Mouse (Mus musculus): Measurements from ENCODE around the gene Klhl11. TPM values are rescaled to one million over a fixed set of nuclear protein-coding genes. Genes with fewer than 3 reads are reported as not detected.

Gene Klhl11
- polyA plus RNA-seq, 1 experiment, result 1.7 TPM

DNA sequence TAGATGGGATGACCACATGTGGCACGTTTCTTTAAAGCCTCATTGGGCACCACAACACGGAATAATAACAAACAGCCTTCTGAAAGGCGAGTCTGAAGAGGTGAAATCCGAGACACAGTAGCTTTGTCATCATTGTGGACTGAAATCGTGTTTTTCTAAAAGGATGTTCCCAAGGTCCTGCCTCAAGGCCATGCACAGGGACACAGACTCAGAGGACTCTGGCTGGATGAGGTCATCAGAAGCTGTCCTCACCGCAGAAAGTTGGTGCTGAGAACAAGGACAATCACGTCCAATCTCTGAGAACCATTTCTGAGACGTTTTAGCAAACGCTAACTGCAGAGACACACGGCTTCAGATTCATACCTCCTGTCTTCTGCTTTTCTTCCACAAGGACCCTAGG is 41.2 kb upstream of the Klhl11 start:
- Histone ChIP-seq H3K4me3 (ENCODE audit: low read depth, low read length) (no peak overlapping the region), H3K36me3 (ENCODE audit: control insufficient read depth, insufficient read depth, low read length) (peaks cover 60% of the 10 kb centered on the region), H3K4me1 (ENCODE audit: control insufficient read depth, insufficient read depth, insufficient read length, low read length) (peaks cover 2% of the 10 kb centered on the region; the same call in 1 of the 2 replicates), H3K27ac (ENCODE audit: insufficient read depth, low read depth, low read length) (no peak overlapping the region), H3K27me3 (ENCODE audit: control insufficient read depth, insufficient read depth, low read length) (no peaks in the 10 kb centered on the region)
- no peak for TF ChIP-seq POLR2A (IDR thresholded peaks at IDR 0.05; ENCODE audit: low read depth, low read length)
- TF ChIP-seq CTCF (IDR thresholded peaks at IDR 0.05; ENCODE audit: extremely low read depth, insufficient read length, insufficient replicate concordance, low read depth, low read length), result no peak
- WGBS, result 88% methylated on average over 10 of the region's 10 CpGs

DNA sequence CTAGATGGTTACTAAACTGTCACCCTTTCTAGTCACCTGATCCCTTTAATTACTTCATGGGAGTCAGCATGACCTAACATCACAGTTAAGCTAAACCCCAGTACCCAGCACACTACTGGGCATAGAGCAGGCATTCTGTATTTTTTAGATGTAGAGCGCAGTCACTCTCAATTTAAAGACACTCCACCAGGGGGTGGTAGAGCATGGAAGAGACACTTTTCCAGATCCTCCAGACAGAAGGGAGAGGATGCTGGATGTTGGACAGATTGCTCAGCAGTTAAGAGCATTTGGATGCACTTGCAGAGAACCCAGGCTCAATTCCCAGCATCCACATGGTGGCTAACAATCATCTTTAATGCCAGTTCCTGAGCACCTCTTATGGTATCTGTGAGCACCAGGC is 39.8 kb upstream of the Klhl11 start:
- peaks cover 60% of the 10 kb centered on the region for H3K36me3 ChIP-seq (ENCODE audit: control insufficient read depth, insufficient read depth, low read length)
- no peak for TF ChIP-seq CTCF (IDR thresholded peaks at IDR 0.05; ENCODE audit: extremely low read depth, insufficient read length, insufficient replicate concordance, low read depth, low read length)
- no peak for TF ChIP-seq POLR2A (IDR thresholded peaks at IDR 0.05; ENCODE audit: low read depth, low read length)
- WGBS, result 83% methylated on average over 1 of the region's 1 CpGs

DNA sequence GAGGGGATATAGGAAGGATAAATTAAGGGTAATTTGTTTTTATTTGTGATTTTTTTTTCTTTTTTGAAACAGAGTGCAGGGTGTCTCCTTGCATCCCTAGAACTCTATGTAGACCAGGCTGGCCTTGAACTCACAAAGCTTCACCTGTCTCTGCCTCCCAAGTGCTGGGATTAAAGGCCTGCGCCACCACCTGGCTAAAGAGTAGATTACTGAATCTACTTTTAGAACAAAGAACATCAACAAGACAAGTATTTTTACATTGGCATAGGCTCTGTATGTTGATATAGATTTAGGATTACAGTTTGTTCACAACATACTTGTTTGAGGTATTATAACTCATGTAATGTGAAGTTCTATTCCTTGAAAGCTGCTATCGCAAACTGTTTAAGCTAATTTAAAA is 38.0 kb upstream of the Klhl11 start:
- 95% methylated on average over 2 of the region's 2 CpGs for WGBS
- Histone ChIP-seq H3K4me1 (ENCODE audit: control insufficient read depth, insufficient read depth, insufficient read length, low read length) (no peaks in the 10 kb centered on the region), H3K27ac (ENCODE audit: insufficient read depth, low read depth, low read length) (no peak overlapping the region), H3K36me3 (ENCODE audit: control insufficient read depth, insufficient read depth, low read length) (peaks cover 53% of the 10 kb centered on the region), H3K4me3 (ENCODE audit: low read depth, low read length) (no peak overlapping the region), H3K27me3 (ENCODE audit: control insufficient read depth, insufficient read depth, low read length) (no peaks in the 10 kb centered on the region)
- TF ChIP-seq CTCF (IDR thresholded peaks at IDR 0.05; ENCODE audit: extremely low read depth, insufficient read length, insufficient replicate concordance, low read depth, low read length) (no peak), POLR2A (IDR thresholded peaks at IDR 0.05; ENCODE audit: low read depth, low read length) (no peak)

More for the DNA sequence above, 39.8 kb upstream of the Klhl11 start:
- no peak overlapping the region for H3K4me3 ChIP-seq (ENCODE audit: low read depth, low read length)
- no peaks in the 10 kb centered on the region for H3K27me3 ChIP-seq (ENCODE audit: control insufficient read depth, insufficient read depth, low read length)
- no peaks in the 10 kb centered on the region for H3K4me1 ChIP-seq (ENCODE audit: control insufficient read depth, insufficient read depth, insufficient read length, low read length)
- no peak overlapping the region for H3K27ac ChIP-seq (ENCODE audit: insufficient read depth, low read depth, low read length)

DNA sequence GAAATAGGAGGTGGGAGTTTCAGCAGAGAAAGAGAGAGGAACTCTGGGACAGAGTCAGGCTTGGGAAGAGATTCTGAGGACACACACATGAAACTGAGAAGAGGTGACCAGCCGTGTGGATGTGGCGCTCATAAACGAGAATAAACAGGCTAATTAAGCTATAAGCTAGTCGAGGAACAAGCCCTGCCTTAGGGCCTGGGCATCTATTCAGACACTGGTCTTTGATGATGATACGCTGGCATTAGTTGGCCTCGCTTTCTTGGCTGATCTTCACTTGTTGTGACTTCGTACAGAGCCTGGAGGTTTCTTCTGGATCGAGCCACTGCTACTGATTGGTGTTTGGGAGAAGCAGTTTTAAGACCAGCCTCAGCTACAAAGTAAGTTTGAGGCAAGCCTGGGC is 33.5 kb upstream of the Klhl11 start:
- Histone ChIP-seq H3K4me3 (ENCODE audit: low read depth, low read length) (no peak overlapping the region), H3K4me1 (ENCODE audit: control insufficient read depth, insufficient read depth, insufficient read length, low read length) (no peaks in the 10 kb centered on the region), H3K27me3 (ENCODE audit: control insufficient read depth, insufficient read depth, low read length) (no peaks in the 10 kb centered on the region), H3K36me3 (ENCODE audit: control insufficient read depth, insufficient read depth, low read length) (peaks cover 57% of the 10 kb centered on the region), H3K27ac (ENCODE audit: insufficient read depth, low read depth, low read length) (no peak overlapping the region)
- WGBS, result 93% methylated on average over 8 of the region's 8 CpGs
- TF ChIP-seq CTCF (IDR thresholded peaks at IDR 0.05; ENCODE audit: extremely low read depth, insufficient read length, insufficient replicate concordance, low read depth, low read length) (no peak), POLR2A (IDR thresholded peaks at IDR 0.05; ENCODE audit: low read depth, low read length) (no peak)

DNA sequence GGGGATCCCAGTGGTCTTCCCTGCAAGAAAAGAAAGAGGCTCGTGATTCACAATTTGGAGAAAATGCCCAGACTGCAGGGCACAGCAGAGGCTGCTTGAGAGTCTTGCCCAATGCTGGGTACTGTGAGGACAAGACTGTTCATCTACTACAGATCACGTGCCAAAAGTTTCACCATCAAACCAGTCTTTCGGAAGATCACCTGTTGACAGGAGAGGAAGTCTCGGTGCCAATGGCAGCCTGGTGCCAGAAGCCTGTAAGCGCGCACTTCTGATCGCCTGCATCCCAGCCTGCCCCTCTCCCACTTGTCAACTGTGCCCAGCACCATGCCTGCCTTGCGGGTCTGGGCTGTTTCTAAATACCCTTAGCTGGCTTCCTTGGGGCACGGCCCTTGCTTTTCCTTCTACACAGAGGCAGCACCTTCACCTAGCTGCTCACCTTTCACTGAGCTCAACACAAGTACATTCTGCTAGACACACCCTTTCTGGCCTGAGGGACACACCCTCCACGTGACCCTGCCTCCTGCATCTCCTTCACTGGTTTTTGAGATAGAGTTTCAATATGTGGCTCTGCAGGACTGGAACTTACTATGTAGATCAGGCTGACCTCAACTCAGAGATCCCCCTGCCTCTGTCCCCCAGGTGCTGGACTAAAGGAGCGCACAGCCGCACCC is 32.6 kb upstream of the Klhl11 start:
- no peaks in the 10 kb centered on the region for H3K27me3 ChIP-seq (ENCODE audit: control insufficient read depth, insufficient read depth, low read length)
- peaks cover 62% of the 10 kb centered on the region for H3K36me3 ChIP-seq (ENCODE audit: control insufficient read depth, insufficient read depth, low read length)
- 91% methylated on average over 12 of the region's 12 CpGs for WGBS
- H3K4me3 ChIP-seq (ENCODE audit: low read depth, low read length), result no peak overlapping the region
- H3K4me1 ChIP-seq (ENCODE audit: control insufficient read depth, insufficient read depth, insufficient read length, low read length), result no peaks in the 10 kb centered on the region
- H3K27ac ChIP-seq (ENCODE audit: insufficient read depth, low read depth, low read length), result no peak overlapping the region
- TF ChIP-seq CTCF (IDR thresholded peaks at IDR 0.05; ENCODE audit: extremely low read depth, insufficient read length, insufficient replicate concordance, low read depth, low read length), result no peak
- no peak for TF ChIP-seq POLR2A (IDR thresholded peaks at IDR 0.05; ENCODE audit: low read depth, low read length)

DNA sequence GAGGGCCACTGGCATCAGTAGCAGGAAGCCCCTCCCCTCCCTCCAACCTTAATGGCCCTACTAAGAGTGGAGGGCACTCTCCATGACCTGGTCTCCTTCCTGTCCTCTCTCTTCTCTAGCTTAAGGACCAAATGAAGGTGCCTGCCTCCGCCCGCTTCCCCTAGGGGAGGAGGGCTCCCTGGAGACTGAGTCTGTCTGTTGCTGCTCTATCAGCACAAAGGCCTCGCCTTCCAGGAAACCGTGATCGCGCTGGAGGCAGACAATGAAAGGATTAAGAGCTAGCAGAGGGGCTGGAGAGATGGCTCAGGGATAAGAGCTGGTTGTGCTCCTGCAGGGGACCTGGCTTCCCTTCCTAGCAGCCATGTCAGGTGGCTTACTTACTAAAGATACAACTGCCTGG is 28.8 kb upstream of the Klhl11 start:
- Histone ChIP-seq H3K27me3 (ENCODE audit: control insufficient read depth, insufficient read depth, low read length) (no peaks in the 10 kb centered on the region), H3K27ac (ENCODE audit: insufficient read depth, low read depth, low read length) (no peak overlapping the region), H3K4me3 (ENCODE audit: low read depth, low read length) (no peak overlapping the region), H3K36me3 (ENCODE audit: control insufficient read depth, insufficient read depth, low read length) (peaks cover 83% of the 10 kb centered on the region), H3K4me1 (ENCODE audit: control insufficient read depth, insufficient read depth, insufficient read length, low read length) (no peaks in the 10 kb centered on the region)
- TF ChIP-seq CTCF (IDR thresholded peaks at IDR 0.05; ENCODE audit: extremely low read depth, insufficient read length, insufficient replicate concordance, low read depth, low read length) (no peak), POLR2A (IDR thresholded peaks at IDR 0.05; ENCODE audit: low read depth, low read length) (no peak)
- WGBS, result 59% methylated on average over 6 of the region's 6 CpGs

DNA sequence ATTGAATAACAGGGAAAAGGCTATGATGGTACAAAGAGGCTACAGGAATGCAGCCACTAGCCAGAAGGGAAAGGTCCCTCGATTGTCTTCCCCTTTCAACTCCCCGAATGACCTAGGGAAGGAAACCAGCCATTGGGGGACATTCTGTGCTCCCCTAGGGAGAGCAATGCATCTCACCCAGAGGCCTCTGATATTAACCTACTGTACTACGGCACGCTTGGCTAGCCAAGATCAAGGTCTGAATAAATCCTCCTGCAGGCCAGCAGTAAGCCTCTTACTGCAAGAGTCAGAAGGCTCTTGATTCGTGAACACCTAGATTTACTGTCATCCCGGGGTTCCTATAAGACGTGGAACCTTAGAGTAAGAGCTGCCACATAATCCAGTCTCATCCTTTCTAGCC is 28.1 kb upstream of the Klhl11 start:
- H3K27ac ChIP-seq (ENCODE audit: insufficient read depth, low read depth, low read length), result no peak overlapping the region
- H3K36me3 ChIP-seq (ENCODE audit: control insufficient read depth, insufficient read depth, low read length), result peaks cover 85% of the 10 kb centered on the region
- H3K4me1 ChIP-seq (ENCODE audit: control insufficient read depth, insufficient read depth, insufficient read length, low read length), result no peaks in the 10 kb centered on the region
- H3K27me3 ChIP-seq (ENCODE audit: control insufficient read depth, insufficient read depth, low read length), result no peaks in the 10 kb centered on the region
- no peak overlapping the region for H3K4me3 ChIP-seq (ENCODE audit: low read depth, low read length)
- TF ChIP-seq CTCF (IDR thresholded peaks at IDR 0.05; ENCODE audit: extremely low read depth, insufficient read length, insufficient replicate concordance, low read depth, low read length) (no peak), POLR2A (IDR thresholded peaks at IDR 0.05; ENCODE audit: low read depth, low read length) (no peak)
- 89% methylated on average over 7 of the region's 7 CpGs for WGBS
